ENCODE assay signal across 8 mouse cellular contexts in genomic region chr6:128020521-128021057, GRCm38 (mm10).
A peak's percentile ranks its signal among the peaks of the same experiment; 100 is the strongest.
DNase-seq lines count a peak whose midpoint lies in the region; ATAC-seq and TF ChIP-seq lines count a peak whose summit lies in the region.
"Had no signal": no experiment of that assay in that cellular context is flagged by ENCODE, and none has a peak within 500 bp of the region (broad histone marks: within the 10 kb centered on the region; RNA-seq: fewer than 3 reads in every experiment).

No protein-coding gene starts in this region.

- no peak overlapping the region for H3K4me3 ChIP-seq in kidney, embryonic 15.5 days (replicated peaks)
- H3K4me3 ChIP-seq in forebrain, embryonic 12.5 days (replicated peaks) = no peak overlapping the region
- H3K4me3 ChIP-seq in hindbrain, postnatal 0 days (ENCODE audit: low read length) = no peak overlapping the region
- H3K4me3 ChIP-seq: heart, adult 2 months had no signal

- 31% methylated on average over 8 of the region's 8 CpGs for WGBS in kidney, embryonic 15.5 days
- WGBS in forebrain, embryonic 12.5 days = 6% methylated on average over 8 of the region's 8 CpGs
- 15% methylated on average over 8 of the region's 8 CpGs for WGBS in hindbrain, postnatal 0 days

- no peak for DNase-seq in kidney, adult 8-10 months
- peak; percentile 53 for DNase-seq in hindbrain, postnatal 0 days (ENCODE audit: low spot score)
- peak; percentile 76 for DNase-seq in retina, embryonic 14.5 days (ENCODE audit: low spot score)
- no peak for DNase-seq in layer of hippocampus, postnatal 25 days (ENCODE audit: extremely low spot score in 1 of 2, low spot score in 1 of 2)
- DNase-seq in urinary bladder, postnatal 14 days (ENCODE audit: low spot score) = no peak
- DNase-seq: heart, adult 2 months had no signal

- H3K36me3 ChIP-seq in kidney, embryonic 15.5 days = no peaks in the 10 kb centered on the region
- no peaks in the 10 kb centered on the region for H3K36me3 ChIP-seq in forebrain, embryonic 12.5 days (replicated peaks)
- no peaks in the 10 kb centered on the region for H3K36me3 ChIP-seq in hindbrain, postnatal 0 days (ENCODE audit: insufficient read depth, low read length)

- H3K27me3 ChIP-seq in kidney, embryonic 15.5 days = no peaks in the 10 kb centered on the region
- H3K27me3 ChIP-seq in forebrain, embryonic 12.5 days = peaks cover 17% of the 10 kb centered on the region
- H3K27me3 ChIP-seq in hindbrain, postnatal 0 days (ENCODE audit: insufficient read depth, low read length) = no peaks in the 10 kb centered on the region

- H3K9ac ChIP-seq in kidney, embryonic 15.5 days = no peak overlapping the region
- no peak overlapping the region for H3K9ac ChIP-seq in forebrain, embryonic 12.5 days
- H3K9ac ChIP-seq in hindbrain, postnatal 0 days (replicated peaks; ENCODE audit: low read length) = no peak overlapping the region; the same call in 1 of the 2 replicates

- H3K4me1 ChIP-seq in kidney, embryonic 15.5 days = peaks cover 42% of the 10 kb centered on the region
- H3K4me1 ChIP-seq in forebrain, embryonic 12.5 days = peaks cover 39% of the 10 kb centered on the region
- H3K4me1 ChIP-seq in hindbrain, postnatal 0 days (ENCODE audit: insufficient read depth, low read length) = peaks cover 22% of the 10 kb centered on the region

- ATAC-seq in kidney, embryonic 15.5 days (replicated peaks; ENCODE audit: low FRiP score) = peak; percentile 26; the same call in 1 of the 2 replicates
- peak; percentile 76 for ATAC-seq in forebrain, embryonic 12.5 days (ENCODE audit: low FRiP score)
- ATAC-seq in hindbrain, postnatal 0 days = peak; percentile 63

- H3K4me2 ChIP-seq in kidney, embryonic 15.5 days = no peak overlapping the region
- peak overlapping the region; percentile 29 for H3K4me2 ChIP-seq in forebrain, embryonic 12.5 days
- 0 out of 2 replicates have a peak overlapping the region, but pooled peaks have one; percentile 3 for H3K4me2 ChIP-seq in hindbrain, postnatal 0 days (ENCODE audit: low read depth, low read length)

- no peaks in the 10 kb centered on the region for H3K9me3 ChIP-seq in kidney, embryonic 15.5 days (replicated peaks)
- no peaks in the 10 kb centered on the region for H3K9me3 ChIP-seq in forebrain, embryonic 12.5 days
- no peaks in the 10 kb centered on the region for H3K9me3 ChIP-seq in hindbrain, postnatal 0 days (ENCODE audit: low read length)

- no peak for TF ChIP-seq CTCF in hindbrain, postnatal 0 days (IDR thresholded peaks at IDR 0.05; ENCODE audit: low read depth)

- no peak overlapping the region for H3K27ac ChIP-seq in kidney, embryonic 15.5 days
- H3K27ac ChIP-seq in forebrain, embryonic 12.5 days = 0 out of 2 replicates have a peak overlapping the region, but pooled peaks have one; percentile 19
- peak overlapping the region; percentile 54; the same call in 1 of the 2 replicates for H3K27ac ChIP-seq in hindbrain, postnatal 0 days
- H3K27ac ChIP-seq: heart, adult 2 months had no signal

Comparison
In these comparisons a context has a peak if more than half of its experiments do, and no peak if none do; other contexts are left out.
1. ATAC-seq: peak in every context shown above with its lines; median percentile 76 in forebrain, embryonic 12.5 days; 63 in hindbrain, postnatal 0 days; 26 in kidney, embryonic 15.5 days.
2. DNase-seq: peak in hindbrain, postnatal 0 days (single experiment) and retina, embryonic 14.5 days (single experiment); none in kidney, adult 8-10 months (0 of 2), layer of hippocampus, postnatal 25 days (0 of 2) and urinary bladder, postnatal 14 days (single experiment).